Mouse (Mus musculus): Measurements from ENCODE around the gene Trmo.

DNA sequence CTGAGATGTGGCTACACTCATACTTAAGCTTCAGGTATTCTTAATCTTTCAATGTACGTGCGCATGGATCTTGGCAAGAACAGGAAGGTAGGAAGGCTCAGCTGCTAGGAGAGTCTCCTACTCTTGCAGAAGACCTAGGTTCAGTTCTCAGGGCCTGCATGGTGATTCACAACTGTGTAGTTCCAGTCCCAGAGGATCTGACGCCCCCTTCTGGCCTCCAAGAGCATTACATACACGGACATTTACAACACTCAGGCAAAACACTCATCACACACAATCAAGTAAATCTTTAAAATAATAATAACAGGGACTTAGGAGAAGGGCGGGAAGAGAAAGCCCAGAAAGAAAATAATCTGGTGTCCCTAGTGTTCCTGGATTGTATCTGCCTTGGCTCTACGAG, 14.8 kb downstream of the Trmo start:
- TF ChIP-seq CTCF (IDR thresholded peaks at IDR 0.05) (peak; percentile 70), EP300 (IDR thresholded peaks at IDR 0.05) (no peak)
